Mouse (Mus musculus) megakaryocyte-erythroid progenitor cell, adult 5 weeks (primary cell): ENCODE data around the gene Wnk4. TPM values are rescaled to one million over a fixed set of nuclear protein-coding genes. Genes with fewer than 3 reads are reported as not detected.

Experiments
- polyA plus RNA-seq: library from polyadenylated mRNA; stranded (reverse); fragments of >175 nt; gene quantifications from 2 replicates; pipeline ENCODE4 v1.2.3, GENCODE M21; 2012

Wnk4 gene
- polyA plus RNA-seq, result 0.48 and 1.5 TPM in 2 replicates

GRCm38 (mm10) chr11:101259948-101260825, at the start of gene Wnk4:
Gene Wnk4 (plus strand): TSS chr11:101260567.

GRCm38 (mm10) chr11:101226065-101226701, 34.2 kb upstream of the Wnk4 start, which contains the start of gene Ezh1:
Gene Ezh1 (minus strand): TSS chr11:101226463.

GRCm38 (mm10) chr11:101245855-101246701, 14.3 kb upstream of the Wnk4 start, which contains the start of gene Ramp2:
Gene Ramp2 (plus strand): TSS chr11:101246028.

GRCm38 (mm10) chr11:101253613-101254389, 6.6 kb upstream of the Wnk4 start, which contains the start of gene Vps25:
Gene Vps25 (plus strand): TSS chr11:101253707.

GRCm38 (mm10) chr11:101278223-101279192, 18.1 kb downstream of the Wnk4 start, which contains the start of the genes Cntd1 and Coa3:
Gene Cntd1 (plus strand): TSS chr11:101279012.
Gene Coa3 (minus strand): TSS chr11:101279114.

GRCm38 (mm10) chr11:101302004-101302798, 41.8 kb downstream of the Wnk4 start, which contains the start of gene Becn1:
Gene Becn1 (minus strand): TSS chr11:101302286.

GRCm38 (mm10) chr11:101315665-101316500, 55.5 kb downstream of the Wnk4 start, which contains the start of gene Psme3:
Gene Psme3 (plus strand): TSS chr11:101316213.

GRCm38 (mm10) chr11:101324763-101325162, 64.4 kb downstream of the Wnk4 start, which contains the start of gene Aoc2:
Gene Aoc2 (plus strand): TSS chr11:101325063.

Other genes starting within 250 kb of the Wnk4 start
- gene Naglu, start 190.6 kb upstream of the Wnk4 start, polyA plus RNA-seq, result 10.9 and 18.8 TPM in 2 replicates
- 14.7 and 25.8 TPM in 2 replicates for gene Hsd17b1, start 182.2 kb upstream of the Wnk4 start, polyA plus RNA-seq
- gene Coasy, start 178.0 kb upstream of the Wnk4 start, polyA plus RNA-seq, result 28.1 and 33.5 TPM in 2 replicates
- 25.5 and 26.1 TPM in 2 replicates for gene Mlx, start 173.3 kb upstream of the Wnk4 start, polyA plus RNA-seq
- 31.9 and 37.0 TPM in 2 replicates for gene Psmc3ip, start 165.1 kb upstream of the Wnk4 start, polyA plus RNA-seq
- 10.3 and 11.6 TPM in 2 replicates for gene Retreg3, start 140.7 kb upstream of the Wnk4 start, polyA plus RNA-seq
- gene Tubg1, start 140.6 kb upstream of the Wnk4 start, polyA plus RNA-seq, result 65.7 and 69.7 TPM in 2 replicates
- gene Tubg2, start 104.7 kb upstream of the Wnk4 start, polyA plus RNA-seq, result 0.12 TPM in 1 of 2 replicates, not detected in the other
- 1.3 and 1.7 TPM in 2 replicates for gene Cntnap1, start 90.0 kb upstream of the Wnk4 start, polyA plus RNA-seq
- gene Plekhh3, start 89.2 kb upstream of the Wnk4 start, polyA plus RNA-seq, result 1.7 and 2.8 TPM in 2 replicates
- gene Ccr10, start 85.1 kb upstream of the Wnk4 start, polyA plus RNA-seq, result 0.12 and 0.25 TPM in 2 replicates
- gene Ezh1, start 34.1 kb upstream of the Wnk4 start, polyA plus RNA-seq, result 4.0 and 4.4 TPM in 2 replicates
- gene Ramp2, start 14.5 kb upstream of the Wnk4 start, polyA plus RNA-seq, result 0.44 TPM in 1 of 2 replicates, not detected in the other
- 95.7 and 108 TPM in 2 replicates for gene Vps25, start 6.9 kb upstream of the Wnk4 start, polyA plus RNA-seq
- gene Cntd1, start 18.4 kb downstream of the Wnk4 start, polyA plus RNA-seq, result 0.18 and 0.28 TPM in 2 replicates
- 27.4 and 27.5 TPM in 2 replicates for gene Coa3, start 18.5 kb downstream of the Wnk4 start, polyA plus RNA-seq
- gene Becn1, start 41.7 kb downstream of the Wnk4 start, polyA plus RNA-seq, result 116 and 157 TPM in 2 replicates
- 57.6 and 67.2 TPM in 2 replicates for gene Psme3, start 55.6 kb downstream of the Wnk4 start, polyA plus RNA-seq
- 3.4 and 5.3 TPM in 2 replicates for gene Aoc2, start 64.5 kb downstream of the Wnk4 start, polyA plus RNA-seq
- gene Aoc3, start 70.0 kb downstream of the Wnk4 start, polyA plus RNA-seq, result 0.09 TPM in 1 of 2 replicates, not detected in the other
- gene G6pc, start 107.0 kb downstream of the Wnk4 start, polyA plus RNA-seq, result not detected in 2 replicates
- 67.2 and 86.7 TPM in 2 replicates for gene Aarsd1, start 157.0 kb downstream of the Wnk4 start, polyA plus RNA-seq
- gene Gm27029, start 164.2 kb downstream of the Wnk4 start, polyA plus RNA-seq, result 1.2 and 1.4 TPM in 2 replicates
- 5.6 and 7.3 TPM in 2 replicates for gene Rundc1, start 164.5 kb downstream of the Wnk4 start, polyA plus RNA-seq
- gene Ptges3l, start 164.8 kb downstream of the Wnk4 start, polyA plus RNA-seq, result 0.53 and 1.1 TPM in 2 replicates
- gene Rpl27, start 181.7 kb downstream of the Wnk4 start, polyA plus RNA-seq, result 714 and 821 TPM in 2 replicates
- gene Ifi35, start 187.8 kb downstream of the Wnk4 start, polyA plus RNA-seq, result 20.0 and 23.7 TPM in 2 replicates
- gene Rnd2, start 204.4 kb downstream of the Wnk4 start, polyA plus RNA-seq, result 7.8 and 12.1 TPM in 2 replicates
- gene Vat1, start 205.7 kb downstream of the Wnk4 start, polyA plus RNA-seq, result 200 and 226 TPM in 2 replicates